Mouse (Mus musculus) hindbrain, embryonic 12.5 days (tissue): ENCODE data around the gene Tubb2b. TPM values are rescaled to one million over a fixed set of nuclear protein-coding genes. Genes with fewer than 3 reads are reported as not detected.

Source experiments
- ATAC-seq: fragments of 200-750 bp; cut with Nextera tagmentation; 2 replicates; pipeline ENCODE4 v1.8.0; 2017; ENCODE audit warnings: moderate TSS enrichment; ENCODE audit not compliant: low FRiP score
- H3K27ac ChIP-seq: fragments of 300-500 bp; sonication (generic); 2 replicates; pipeline ENCODE4 v1.5.1; 2016; ENCODE audit warnings: mild to moderate bottlenecking
- H3K27me3 ChIP-seq: fragments of 300-500 bp; sonication (generic); 2 replicates; pipeline ENCODE4 v1.6.1; 2016; ENCODE audit warnings: mild to moderate bottlenecking
- H3K36me3 ChIP-seq: fragments of 300-500 bp; sonication (generic); 2 replicates; pipeline ENCODE4 v1.6.1; 2016; ENCODE audit warnings: mild to moderate bottlenecking
- H3K4me1 ChIP-seq: fragments of 300-500 bp; sonication (generic); 2 replicates; pipeline ENCODE4 v1.6.1; 2016
- H3K4me2 ChIP-seq: fragments of 300-500 bp; sonication (generic); replicated peaks from 2 replicates; pipeline ENCODE4 v1.6.1; 2016; ENCODE audit warnings: mild to moderate bottlenecking
- H3K4me3 ChIP-seq: fragments of 300-500 bp; sonication (generic); 2 replicates; pipeline ENCODE4 v1.5.1; 2016; ENCODE audit warnings: mild to moderate bottlenecking
- H3K9ac ChIP-seq: fragments of 300-500 bp; sonication (generic); 2 replicates; pipeline ENCODE4 v1.6.1; 2016; ENCODE audit warnings: mild to moderate bottlenecking, moderate library complexity
- H3K9me3 ChIP-seq: fragments of 300-500 bp; sonication (generic); replicated peaks from 2 replicates; pipeline ENCODE4 v1.6.1; 2016; ENCODE audit warnings: mild to moderate bottlenecking
- WGBS: fragments of 180-500 bp; shearing (Covaris S2); methylation state at CpG from one replicate; pipeline ENCODE4 v1.1.7; 2016; 5-methylcytosine and 5-hydroxymethylcytosine counted together
- polyA plus RNA-seq: library from polyadenylated mRNA; unstranded; fragments of >200 nt; fragmentation: Nextera tagmentation; extraction: Ambion mirVana; gene quantifications from 2 replicates; pipeline ENCODE4 v1.2.1, GENCODE M21; 2016

Tubb2b gene
- polyA plus RNA-seq, 1 experiment from 2014 or later, result 373 TPM

DNA sequence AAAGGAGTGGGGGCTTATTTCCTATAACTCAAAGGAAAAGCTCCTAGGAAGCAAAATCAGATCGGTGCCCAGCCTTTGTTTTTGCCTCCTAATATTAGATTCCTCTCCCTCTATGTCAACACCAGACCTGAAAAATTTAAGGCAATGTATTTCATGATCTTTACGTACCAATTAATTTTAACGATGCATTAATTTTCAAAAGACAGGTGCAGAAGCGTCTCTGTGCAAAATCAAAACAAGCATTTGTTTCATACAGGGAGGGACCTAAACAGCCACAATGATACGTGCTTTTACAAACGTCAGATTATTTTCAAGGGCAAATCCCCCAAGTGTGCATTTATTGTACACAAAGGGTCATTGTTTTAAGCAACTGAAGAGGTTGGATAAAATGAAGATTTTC is 2.6 kb upstream of the Tubb2b start:
- H3K9ac ChIP-seq, result peak overlapping the region; percentile 93
- no peaks in the 10 kb centered on the region for H3K27me3 ChIP-seq
- H3K36me3 ChIP-seq, result peaks cover 4% of the 10 kb centered on the region; the same call in 1 of the 2 replicates
- peak overlapping the region; percentile 100 for H3K27ac ChIP-seq
- peak overlapping the region; percentile 86 for H3K4me3 ChIP-seq
- H3K9me3 ChIP-seq, result no peaks in the 10 kb centered on the region
- H3K4me2 ChIP-seq, result peak overlapping the region; percentile 62
- ATAC-seq, result no peak
- 10% methylated on average over 6 of the region's 6 CpGs for WGBS
- peaks cover 39% of the 10 kb centered on the region for H3K4me1 ChIP-seq

DNA sequence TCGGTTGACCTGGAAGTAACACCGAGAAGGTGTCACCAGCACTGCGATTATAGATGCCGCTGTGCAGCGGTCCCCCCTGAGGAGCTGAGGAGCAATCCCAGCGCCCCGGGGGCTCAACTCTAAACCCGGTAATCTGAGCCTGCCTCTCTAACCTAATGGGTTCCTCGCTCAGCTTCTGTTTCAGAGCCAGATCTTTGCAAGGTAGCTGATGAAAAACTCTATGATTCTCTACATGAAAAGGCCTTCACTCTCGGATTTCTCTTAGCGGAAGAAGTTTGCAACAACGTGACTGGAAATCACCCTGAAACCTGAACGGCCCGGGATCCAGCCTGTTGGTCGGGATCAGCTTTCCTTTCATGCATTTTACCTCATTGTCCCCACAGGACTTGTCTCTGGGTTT is 2.0 kb upstream of the Tubb2b start:
- Histone ChIP-seq H3K4me2 (peak overlapping the region; percentile 62), H3K4me1 (peaks cover 39% of the 10 kb centered on the region), H3K9me3 (no peaks in the 10 kb centered on the region), H3K27me3 (no peaks in the 10 kb centered on the region), H3K36me3 (peaks cover 4% of the 10 kb centered on the region; the same call in 1 of the 2 replicates), H3K9ac (peak overlapping the region; percentile 93), H3K27ac (peak overlapping the region; percentile 100), H3K4me3 (peak overlapping the region; percentile 86)
- 1% methylated on average over 15 of the region's 15 CpGs for WGBS
- ATAC-seq, result no peak

DNA sequence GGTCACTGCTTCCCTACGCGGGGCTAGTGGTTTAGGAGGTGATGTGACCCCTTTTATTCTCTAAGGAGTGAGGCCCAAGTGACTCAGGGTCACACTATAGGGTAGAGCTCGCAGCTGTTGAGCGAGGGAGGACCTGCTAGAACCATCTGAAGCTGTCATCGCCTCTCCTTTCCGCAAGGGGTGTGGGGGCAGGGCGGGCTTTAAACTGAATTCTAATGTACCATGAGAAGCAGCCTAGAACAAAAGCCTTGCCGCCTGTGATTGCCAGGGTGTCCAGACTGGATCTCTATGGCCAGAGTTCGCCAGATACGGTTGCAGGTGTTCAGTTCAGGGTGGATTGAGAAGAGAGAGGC is 1.4 kb upstream of the Tubb2b start:
- Histone ChIP-seq H3K4me2 (peak overlapping the region; percentile 62), H3K4me1 (peaks cover 34% of the 10 kb centered on the region), H3K4me3 (peak overlapping the region; percentile 86), H3K27me3 (no peaks in the 10 kb centered on the region), H3K27ac (peak overlapping the region; percentile 100), H3K9me3 (no peaks in the 10 kb centered on the region), H3K36me3 (peaks cover 5% of the 10 kb centered on the region), H3K9ac (peak overlapping the region; percentile 93)
- ATAC-seq, result peak; percentile 62
- under 1% methylated on average over 10 of the region's 10 CpGs for WGBS

DNA sequence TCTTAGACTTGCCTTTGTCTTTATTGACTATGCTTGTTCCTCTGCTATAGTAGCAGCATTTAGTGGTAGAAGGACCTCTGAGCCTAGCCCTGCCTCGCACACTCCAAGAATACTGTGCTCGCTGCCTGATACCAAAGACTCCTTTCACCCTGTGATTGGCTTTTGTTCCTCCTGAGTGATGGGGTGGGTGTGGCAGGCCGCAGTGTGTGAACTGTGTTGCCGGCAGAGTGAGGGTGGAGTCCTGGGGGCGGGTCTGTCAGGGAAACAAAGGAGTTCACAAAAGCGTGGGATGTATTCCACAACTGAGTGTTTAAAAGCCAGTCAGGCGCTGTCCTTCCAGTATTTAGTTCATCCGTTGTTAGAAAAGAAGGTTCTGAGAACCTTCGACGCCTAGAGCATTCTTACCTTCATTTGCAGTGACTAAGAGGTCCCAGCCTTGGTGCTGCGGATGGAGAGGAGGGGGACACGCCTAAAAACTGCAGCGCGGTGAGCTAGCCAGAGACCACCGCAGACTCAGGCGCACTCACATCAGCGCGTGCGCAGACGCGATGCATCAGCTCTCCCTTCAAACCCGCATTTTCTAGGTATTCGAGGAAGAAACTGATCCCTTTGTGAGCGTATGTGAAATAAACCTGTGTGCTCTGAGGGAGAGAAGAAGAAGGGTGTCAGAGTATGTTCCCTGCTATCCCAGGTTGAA is 893 bp upstream of the Tubb2b start:
- Histone ChIP-seq H3K4me1 (peaks cover 32% of the 10 kb centered on the region), H3K36me3 (peaks cover 9% of the 10 kb centered on the region), H3K9ac (peak overlapping the region; percentile 93), H3K4me3 (peak overlapping the region; percentile 86), H3K9me3 (no peaks in the 10 kb centered on the region), H3K4me2 (peak overlapping the region; percentile 62), H3K27ac (peak overlapping the region; percentile 100), H3K27me3 (no peaks in the 10 kb centered on the region)
- WGBS, result under 1% methylated on average over 24 of the region's 24 CpGs
- peak; percentile 64 for ATAC-seq

DNA sequence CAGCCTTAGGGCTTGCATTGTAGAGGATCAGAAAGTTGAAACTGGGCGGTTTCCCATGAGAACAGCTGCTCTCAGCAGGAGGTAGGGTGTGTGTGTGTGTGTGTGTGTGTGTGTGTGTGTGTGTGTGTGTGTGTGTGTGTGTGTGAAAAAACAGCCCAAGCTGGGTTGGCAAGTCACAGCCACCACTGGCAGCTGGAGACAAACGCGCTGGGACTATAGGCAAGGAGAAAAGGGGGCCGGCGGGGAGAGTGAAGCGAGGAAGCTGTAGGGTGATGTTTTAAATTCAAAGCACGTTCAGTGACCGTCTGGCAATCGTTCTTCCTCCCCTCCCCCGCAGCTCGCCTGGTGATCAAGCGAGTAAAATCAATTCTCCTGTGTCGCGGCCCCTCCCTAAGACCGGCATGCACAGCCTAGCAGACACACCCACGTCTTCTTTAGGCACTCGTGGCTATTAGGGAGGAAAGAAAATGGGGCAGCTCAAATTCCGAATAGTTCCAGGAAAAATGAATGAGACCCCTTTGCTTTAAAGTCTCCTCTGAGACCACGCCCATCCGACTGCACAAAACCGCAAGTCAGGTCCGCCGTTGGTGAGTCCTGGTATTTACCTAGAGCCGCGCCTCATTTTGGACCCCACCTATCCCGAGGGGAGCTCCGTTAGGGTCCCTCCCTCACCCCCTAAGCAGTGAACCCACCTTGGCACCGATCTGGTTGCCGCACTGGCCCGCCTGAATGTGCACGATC is 611 bp downstream of the Tubb2b start:
- Histone ChIP-seq H3K4me3 (peak overlapping the region; percentile 86), H3K36me3 (peaks cover 18% of the 10 kb centered on the region), H3K4me1 (peaks cover 35% of the 10 kb centered on the region), H3K4me2 (peak overlapping the region; percentile 62), H3K27ac (peak overlapping the region; percentile 100), H3K9me3 (no peaks in the 10 kb centered on the region), H3K9ac (peak overlapping the region; percentile 96), H3K27me3 (no peaks in the 10 kb centered on the region)
- peak; percentile 18; the same call in 1 of the 2 replicates for ATAC-seq
- WGBS, result under 1% methylated on average over 31 of the region's 31 CpGs

DNA sequence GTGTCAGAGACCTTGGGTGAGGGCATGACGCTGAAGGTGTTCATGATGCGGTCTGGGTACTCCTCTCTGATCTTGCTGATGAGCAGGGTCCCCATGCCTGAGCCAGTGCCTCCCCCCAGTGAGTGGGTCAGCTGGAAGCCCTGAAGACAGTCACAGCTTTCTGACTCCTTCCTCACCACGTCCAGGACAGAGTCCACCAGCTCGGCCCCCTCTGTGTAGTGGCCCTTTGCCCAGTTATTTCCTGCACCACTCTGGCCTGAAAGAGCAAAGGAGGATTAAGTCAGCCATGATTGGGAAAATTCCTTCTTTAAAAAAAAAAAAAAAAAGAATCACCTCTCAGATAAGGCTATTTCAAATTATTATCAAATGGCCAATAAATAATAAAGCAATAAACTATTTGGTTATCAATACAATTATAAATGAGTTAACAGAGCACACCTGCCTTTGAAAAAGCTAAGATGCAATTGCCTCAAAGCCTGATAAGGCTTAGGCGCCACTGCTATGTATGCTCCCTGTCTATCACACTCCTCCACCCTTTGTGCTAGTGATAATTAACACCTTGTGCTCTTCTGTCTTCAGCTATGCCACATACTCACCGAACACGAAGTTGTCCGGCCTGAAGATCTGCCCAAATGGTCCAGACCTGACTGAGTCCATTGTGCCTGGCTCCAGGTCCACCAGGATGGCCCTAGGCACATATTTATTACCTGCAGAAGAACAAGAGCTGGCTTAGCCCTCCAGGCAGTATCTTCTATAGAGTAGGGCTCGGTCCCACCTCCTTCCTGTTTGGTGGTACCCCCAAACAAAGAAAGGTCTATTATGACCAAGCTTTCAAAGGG is 1.8 kb downstream of the Tubb2b start:
- ATAC-seq, result no peak
- Histone ChIP-seq H3K9ac (peak overlapping the region; percentile 96), H3K36me3 (peaks cover 29% of the 10 kb centered on the region), H3K4me3 (peak overlapping the region; percentile 86), H3K4me2 (peak overlapping the region; percentile 62), H3K9me3 (no peaks in the 10 kb centered on the region), H3K27me3 (no peaks in the 10 kb centered on the region), H3K27ac (peak overlapping the region; percentile 100), H3K4me1 (peaks cover 39% of the 10 kb centered on the region)
- WGBS, result 45% methylated on average over 9 of the region's 9 CpGs

DNA sequence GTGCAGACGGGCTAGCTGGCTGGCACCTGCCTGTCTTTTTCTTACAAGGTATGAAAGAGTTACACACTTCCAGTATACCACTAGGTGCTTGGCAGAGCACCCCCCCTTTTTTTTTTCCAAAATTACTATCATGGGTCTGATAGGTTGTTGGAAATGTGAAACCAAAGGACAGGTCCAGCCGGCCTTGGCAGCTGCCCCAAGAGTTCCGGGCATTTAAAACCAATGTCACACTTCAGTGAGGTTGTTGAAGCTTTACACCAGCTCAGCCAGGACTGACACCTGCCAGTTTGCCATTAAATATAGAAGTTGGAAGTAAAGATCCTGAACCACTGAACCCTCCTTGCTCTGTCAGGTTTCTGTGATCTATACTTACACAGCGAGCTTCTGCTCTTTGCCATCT is 4.6 kb downstream of the Tubb2b start:
- peak overlapping the region; percentile 71 for H3K4me2 ChIP-seq
- peaks cover 24% of the 10 kb centered on the region for H3K4me1 ChIP-seq
- H3K27ac ChIP-seq, result no peak overlapping the region
- H3K4me3 ChIP-seq, result peak overlapping the region; percentile 42
- peak overlapping the region; percentile 62 for H3K9ac ChIP-seq
- no peaks in the 10 kb centered on the region for H3K9me3 ChIP-seq
- no peak for ATAC-seq
- no peaks in the 10 kb centered on the region for H3K27me3 ChIP-seq
- 61% methylated on average over 4 of the region's 4 CpGs for whole genome bisulfite sequencing
- H3K36me3 ChIP-seq, result peaks cover 34% of the 10 kb centered on the region

DNA sequence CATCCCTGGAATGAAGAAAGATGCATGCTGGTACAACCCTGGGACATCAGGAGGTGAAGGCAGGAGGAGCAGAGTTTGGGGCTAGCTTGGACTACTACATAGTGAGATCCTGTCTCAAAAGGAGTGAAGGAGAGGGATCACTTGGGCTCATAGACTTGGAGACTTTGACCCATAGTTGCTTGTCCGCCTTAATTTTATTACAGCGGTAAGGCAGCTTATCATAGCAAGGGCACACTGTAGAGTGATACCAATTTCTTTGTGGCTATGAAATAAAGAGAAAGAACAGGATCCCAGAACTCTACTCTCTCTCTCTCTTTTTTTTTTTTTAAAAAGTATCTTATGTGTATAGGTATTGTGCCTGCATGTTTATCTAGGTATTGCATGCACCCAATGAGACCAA is 9.7 kb downstream of the Tubb2b start:
- WGBS, result 100% methylated on average over 2 of the region's 2 CpGs
- H3K36me3 ChIP-seq, result peaks cover 22% of the 10 kb centered on the region; the same call in 1 of the 2 replicates

DNA sequence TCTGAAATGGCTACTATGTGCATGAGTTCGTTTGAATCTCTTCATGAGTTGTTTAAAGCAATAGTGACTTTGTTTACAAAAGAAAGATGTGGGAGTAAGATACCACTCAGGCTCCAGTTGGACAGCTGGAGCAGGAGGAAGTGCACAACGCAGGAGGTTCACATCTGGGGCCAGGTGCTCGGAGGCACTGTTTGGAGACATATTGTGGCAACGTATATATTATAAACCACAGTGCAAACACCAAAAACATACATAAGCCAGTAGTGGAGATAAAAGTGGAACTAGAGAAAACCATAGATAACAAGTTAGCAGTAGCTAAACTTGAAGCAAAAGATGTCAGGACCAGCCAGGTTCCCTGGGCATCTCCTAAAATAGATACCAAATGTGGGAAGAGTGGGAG is 10.9 kb downstream of the Tubb2b start:
- peaks cover 14% of the 10 kb centered on the region; the same call in 1 of the 2 replicates for H3K36me3 ChIP-seq
- 84% methylated on average over 4 of the region's 4 CpGs for WGBS
- no peak overlapping the region for H3K4me2 ChIP-seq
- H3K4me1 ChIP-seq, result peaks cover 10% of the 10 kb centered on the region
- H3K27me3 ChIP-seq, result no peaks in the 10 kb centered on the region
- H3K9me3 ChIP-seq, result no peaks in the 10 kb centered on the region
- no peak overlapping the region for H3K4me3 ChIP-seq
- H3K9ac ChIP-seq, result no peak overlapping the region
- no peak for ATAC-seq
- no peak overlapping the region for H3K27ac ChIP-seq

More for the DNA sequence above, 9.7 kb downstream of the Tubb2b start:
- Histone ChIP-seq H3K4me1 (peaks cover 21% of the 10 kb centered on the region), H3K27me3 (no peaks in the 10 kb centered on the region), H3K27ac (no peak overlapping the region), H3K9me3 (no peaks in the 10 kb centered on the region), H3K4me2 (no peak overlapping the region), H3K9ac (no peak overlapping the region), H3K4me3 (no peak overlapping the region)
- no peak for ATAC-seq

DNA sequence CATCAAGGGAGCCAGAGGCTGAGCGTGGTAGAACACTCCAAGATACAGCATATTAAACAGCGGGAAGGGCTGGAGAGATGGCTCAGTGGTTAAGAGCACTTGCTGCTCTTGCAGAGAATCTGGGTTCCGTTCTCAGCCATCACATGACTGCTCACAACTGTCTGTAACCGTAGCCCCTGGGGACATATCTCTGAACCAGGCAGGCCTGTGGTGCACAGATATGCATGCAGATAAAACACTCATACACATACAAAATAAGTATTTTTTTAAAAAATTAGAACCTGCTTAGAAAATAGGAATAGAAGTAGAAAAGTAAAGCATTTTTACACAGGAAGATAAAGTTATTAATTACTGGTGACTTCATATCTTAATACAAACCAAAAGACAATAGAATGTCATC is 11.4 kb downstream of the Tubb2b start:
- no peak for ATAC-seq
- Histone ChIP-seq H3K4me3 (no peak overlapping the region), H3K27ac (no peak overlapping the region), H3K9me3 (no peaks in the 10 kb centered on the region), H3K36me3 (peaks cover 8% of the 10 kb centered on the region; the same call in 1 of the 2 replicates), H3K4me2 (no peak overlapping the region), H3K27me3 (no peaks in the 10 kb centered on the region), H3K9ac (no peak overlapping the region), H3K4me1 (peaks cover 4% of the 10 kb centered on the region)
- WGBS, result 84% methylated on average over 4 of the region's 4 CpGs

DNA sequence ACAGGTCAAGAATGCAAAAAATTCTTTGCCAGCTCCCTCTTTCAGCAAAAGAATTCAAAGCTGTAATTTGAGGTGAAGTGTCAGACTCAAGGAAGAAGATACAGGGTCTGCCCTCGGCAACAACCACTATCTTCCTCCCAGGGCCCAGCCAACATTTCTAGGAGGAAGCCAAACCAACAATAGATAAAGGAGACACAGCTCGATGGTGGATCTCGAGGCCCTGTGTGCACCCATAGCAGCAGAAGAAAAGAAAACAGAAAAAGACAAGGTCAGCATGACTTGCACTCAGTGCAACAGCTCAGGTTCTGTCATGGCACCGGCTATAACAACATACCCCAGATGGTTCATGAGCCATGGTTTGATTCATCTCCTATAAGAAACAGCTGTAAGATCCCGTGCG is 13.8 kb downstream of the Tubb2b start:
- WGBS, result 77% methylated on average over 6 of the region's 6 CpGs
- Histone ChIP-seq H3K4me2 (no peak overlapping the region), H3K9me3 (no peaks in the 10 kb centered on the region), H3K27ac (no peak overlapping the region), H3K4me3 (no peak overlapping the region), H3K27me3 (no peaks in the 10 kb centered on the region), H3K9ac (no peak overlapping the region), H3K4me1 (no peaks in the 10 kb centered on the region), H3K36me3 (peaks cover 2% of the 10 kb centered on the region; the same call in 1 of the 2 replicates)
- ATAC-seq, result no peak

DNA sequence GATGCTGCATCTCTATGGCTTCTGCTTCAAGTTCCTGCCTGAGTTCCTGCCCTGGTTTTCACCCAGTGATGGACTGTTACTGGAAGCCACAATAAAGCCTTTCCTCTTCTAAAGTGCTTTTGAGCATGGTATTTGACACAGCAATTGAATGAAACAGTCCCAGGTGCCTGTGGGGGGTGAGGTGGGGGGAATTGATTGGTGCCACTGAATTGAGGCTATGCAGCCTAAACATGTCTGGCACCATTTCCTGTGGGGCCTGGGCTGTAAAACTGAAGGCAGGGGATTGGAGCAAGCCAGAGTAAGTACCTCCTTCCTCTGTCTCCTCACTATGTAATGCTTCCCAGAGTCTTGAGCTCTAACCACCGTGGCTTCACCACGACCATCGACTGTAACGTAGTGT is 15.6 kb downstream of the Tubb2b start:
- Histone ChIP-seq H3K27me3 (no peaks in the 10 kb centered on the region), H3K9ac (no peak overlapping the region), H3K36me3 (no peaks in the 10 kb centered on the region), H3K4me3 (no peak overlapping the region), H3K9me3 (no peaks in the 10 kb centered on the region), H3K4me2 (no peak overlapping the region), H3K4me1 (peaks cover 3% of the 10 kb centered on the region; the same call in 1 of the 2 replicates), H3K27ac (no peak overlapping the region)
- 85% methylated on average over 4 of the region's 4 CpGs for WGBS
- no peak for ATAC-seq
